Comparison of ENCODE assay signal across 8 mouse cellular contexts in the genomic region with DNA sequence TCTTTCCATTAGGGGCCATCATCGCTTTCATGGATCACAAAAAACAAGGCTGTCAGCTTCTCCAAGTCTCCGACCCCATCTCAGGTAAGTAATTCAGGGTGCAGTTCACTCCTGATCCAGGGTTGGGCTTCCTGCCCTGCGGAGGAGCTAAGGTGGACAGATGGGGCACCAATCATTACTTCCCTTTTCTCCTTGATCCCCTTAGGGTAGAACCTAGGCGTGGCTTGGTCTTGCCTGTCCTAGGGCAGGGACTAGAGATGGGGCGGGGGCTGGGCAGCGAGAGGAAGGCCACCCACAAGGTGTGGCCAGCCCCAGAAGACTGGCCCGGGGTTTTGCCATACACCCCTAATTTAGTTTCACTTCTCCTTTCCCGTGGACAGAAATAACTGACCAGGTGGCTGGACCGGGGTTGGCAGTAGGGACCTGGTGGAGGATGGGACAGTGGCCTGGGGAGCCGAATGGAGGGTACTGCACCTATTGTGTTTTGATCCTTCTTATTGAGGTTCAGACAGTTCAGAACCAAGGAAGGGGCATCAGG. TPM values are rescaled to one million over a fixed set of nuclear protein-coding genes. Genes with fewer than 3 reads are reported as not detected.
DNase-seq lines count a peak whose midpoint lies in the region; ATAC-seq and TF ChIP-seq lines count a peak whose summit lies in the region.

No protein-coding gene starts in this region.

- intact Hi-C loops in gastrocnemius, adult 2 months (cut with DNase I): loop anchor here (5.0 to 10.0 kb wide), 2 partner anchors 39 to 173 kb away; partner anchors contain the start of genes Ckm and Klc3
- intact Hi-C loops in gastrocnemius, postnatal 14 days (cut with DNase I; ENCODE audit: low total_unique reads): no loop called here

- TF ChIP-seq CTCF in gastrocnemius, adult 2 months (IDR thresholded peaks at IDR 0.05): no peak
- TF ChIP-seq CTCF in cerebellum, adult 2 months (IDR thresholded peaks at IDR 0.05; ENCODE audit: borderline replicate concordance, insufficient read depth, low read depth, low read length): no peak
- TF ChIP-seq CTCF in lung, embryonic 14.5 days (IDR thresholded peaks at IDR 0.05; ENCODE audit: low read depth): no peak
- no peak for TF ChIP-seq CTCF in small intestine, adult 2 months (IDR thresholded peaks at IDR 0.05; ENCODE audit: extremely low read depth, insufficient read length, insufficient replicate concordance, low read depth, low read length)

- peaks cover 4% of the 10 kb centered on the region; the same call in 1 of the 2 replicates for H3K4me1 ChIP-seq in cerebellum, adult 2 months (ENCODE audit: control insufficient read depth, insufficient read depth, low read length)
- 0 out of 2 replicates have a peak, but pooled peaks cover 3% of the 10 kb centered on the region for H3K4me1 ChIP-seq in lung, embryonic 14.5 days (ENCODE audit: insufficient read depth)
- peaks cover 10% of the 10 kb centered on the region for H3K4me1 ChIP-seq in small intestine, adult 2 months (ENCODE audit: control insufficient read depth, insufficient read depth, insufficient read length, low read length)

- DNase-seq in gastrocnemius, adult 2 months: peak; percentile 57
- DNase-seq in gastrocnemius, postnatal 14 days: no peak
- DNase-seq in cerebellum, adult 2 months: peak; percentile 55 to 56
- DNase-seq in lung, embryonic 14.5 days: no peak
- no peak for DNase-seq in layer of hippocampus, postnatal 14 days (ENCODE audit: low spot score in 2 of 2)
- no peak for DNase-seq in adrenal gland, adult 8-10 months

- H3K4me3 ChIP-seq in gastrocnemius, adult 2 months: peak overlapping the region; percentile 73
- peak overlapping the region; percentile 68 for H3K4me3 ChIP-seq in cerebellum, adult 2 months (replicated peaks; ENCODE audit: insufficient read depth, low read depth, low read length)
- H3K4me3 ChIP-seq in lung, embryonic 14.5 days (ENCODE audit: low read depth, low read length): peak overlapping the region; percentile 43
- H3K4me3 ChIP-seq in small intestine, adult 2 months (ENCODE audit: low read depth, low read length): peak overlapping the region; percentile 68

- peak; percentile 41; the same call in 1 of the 2 replicates for TF ChIP-seq POLR2A in cerebellum, adult 2 months (IDR thresholded peaks at IDR 0.05; ENCODE audit: borderline replicate concordance, insufficient read depth, low read length)
- TF ChIP-seq POLR2A in small intestine, adult 2 months (IDR thresholded peaks at IDR 0.05; ENCODE audit: low read depth, low read length): no peak

- WGBS in cerebellum, adult 2 months: 6% methylated on average over 10 of the region's 10 CpGs
- 13% methylated on average over 10 of the region's 10 CpGs for WGBS in lung, embryonic 14.5 days
- WGBS in small intestine, adult 2 months: 14% methylated on average over 10 of the region's 10 CpGs

- H3K9me3 ChIP-seq in lung, embryonic 14.5 days (ENCODE audit: low read depth, low read length): no peaks in the 10 kb centered on the region

- no peaks in the 10 kb centered on the region for H3K27me3 ChIP-seq in cerebellum, adult 2 months (ENCODE audit: control insufficient read depth, insufficient read depth, low read length)
- peaks cover 32% of the 10 kb centered on the region for H3K27me3 ChIP-seq in lung, embryonic 14.5 days (ENCODE audit: insufficient read depth, low read length)
- no peaks in the 10 kb centered on the region for H3K27me3 ChIP-seq in small intestine, adult 2 months (ENCODE audit: control insufficient read depth, insufficient read depth, low read length)

- H3K9ac ChIP-seq in lung, embryonic 14.5 days: no peak overlapping the region

- ATAC-seq in hematopoietic stem cell, adult 5-6 weeks (replicated peaks in 1 of 2; ENCODE audit: insufficient read depth in 1 of 2, low FRiP score in 2 of 2, low TSS enrichment in 1 of 2, low read depth in 1 of 2, poor library complexity in 2 of 2, severe bottlenecking in 2 of 2): peak; percentile 74 to 83
- ATAC-seq in lung, embryonic 14.5 days (ENCODE audit: insufficient read depth): no peak

- peak overlapping the region; percentile 78 for H3K4me2 ChIP-seq in lung, embryonic 14.5 days

- H3K36me3 ChIP-seq in lung, embryonic 14.5 days (ENCODE audit: insufficient read depth): peaks cover 27% of the 10 kb centered on the region
- H3K36me3 ChIP-seq in small intestine, adult 2 months (ENCODE audit: control insufficient read depth, insufficient read depth, low read length): peaks cover 19% of the 10 kb centered on the region

- H3K27ac ChIP-seq in gastrocnemius, adult 2 months: peak overlapping the region; percentile 61
- H3K27ac ChIP-seq in cerebellum, adult 2 months (ENCODE audit: insufficient read depth, low read length): peak overlapping the region; percentile 52
- H3K27ac ChIP-seq in lung, embryonic 14.5 days (ENCODE audit: low read depth): no peak overlapping the region
- H3K27ac ChIP-seq in small intestine, adult 2 months (ENCODE audit: insufficient read depth, low read depth, low read length): no peak overlapping the region

RNA-seq across cellular contexts. Expression of gene Gemin7, which starts 0.6 kb away (rescaled TPM):
- total RNA-seq in gastrocnemius, adult 2 months (2021): 10 to 100 TPM; 73.4 to 74.2 TPM
- total RNA-seq in gastrocnemius, postnatal 14 days (2021): 10 to 100 TPM; 50.0 to 55.1 TPM
- 86.1 and 87.2 TPM in 2 replicates for polyA plus RNA-seq in cerebellum, adult 2 months (2012; rRNA removed)
- total RNA-seq in hematopoietic stem cell, adult 5-6 weeks (2017): 35.4 and 44.9 TPM in 2 replicates
- polyA plus RNA-seq in lung, embryonic 14.5 days (2014; fragmentation: Nextera tagmentation; extraction: Ambion mirVana): 180 and 183 TPM in 2 replicates
- 85.5 and 146 TPM in 2 replicates for polyA plus RNA-seq in small intestine, adult 2 months (2012; rRNA removed)
- 10 to 100 TPM; 39.8 to 43.3 TPM for total RNA-seq in layer of hippocampus, postnatal 14 days (2021)
- 10 to 100 TPM; 76.9 to 94.1 (median 85.1) TPM for total RNA-seq in adrenal gland, adult 8-10 months (2022)

RNA-seq across cellular contexts. Expression of gene Zfp296, which starts 0.9 kb away (rescaled TPM):
- under 1 TPM; 0.45 to 0.51 TPM for total RNA-seq in gastrocnemius, adult 2 months (2021)
- total RNA-seq in gastrocnemius, postnatal 14 days (2021): under 1 TPM in 1 of 2 experiments, not detected in 1; 0.27 TPM
- 3.4 and 4.0 TPM in 2 replicates for polyA plus RNA-seq in cerebellum, adult 2 months (2012; rRNA removed)
- total RNA-seq in hematopoietic stem cell, adult 5-6 weeks (2017): 5.3 and 5.9 TPM in 2 replicates
- polyA plus RNA-seq in lung, embryonic 14.5 days (2014; fragmentation: Nextera tagmentation; extraction: Ambion mirVana): 0.27 and 0.38 TPM in 2 replicates
- 3.0 and 3.7 TPM in 2 replicates for polyA plus RNA-seq in small intestine, adult 2 months (2012; rRNA removed)
- total RNA-seq in layer of hippocampus, postnatal 14 days (2021): under 1 TPM in 1 of 2 experiments, not detected in 1; 0.53 TPM
- total RNA-seq in adrenal gland, adult 8-10 months (2022): under 1 TPM; 0.52 to 0.68 (median 0.57) TPM

RNA-seq across cellular contexts. Expression of gene Ppp1r37, which starts 15.1 kb away (rescaled TPM):
- total RNA-seq in gastrocnemius, adult 2 months (2021): 10 to 100 TPM; 48.4 to 49.1 TPM
- total RNA-seq in gastrocnemius, postnatal 14 days (2021): 10 to 100 TPM; 34.4 to 34.5 TPM
- polyA plus RNA-seq in cerebellum, adult 2 months (2012; rRNA removed): 134 and 136 TPM in 2 replicates
- total RNA-seq in hematopoietic stem cell, adult 5-6 weeks (2017): 12.2 and 16.3 TPM in 2 replicates
- 4.7 and 6.2 TPM in 2 replicates for polyA plus RNA-seq in lung, embryonic 14.5 days (2014; fragmentation: Nextera tagmentation; extraction: Ambion mirVana)
- 57.9 and 115 TPM in 2 replicates for polyA plus RNA-seq in small intestine, adult 2 months (2012; rRNA removed)
- 10 to 100 TPM; 88.3 to 91.7 TPM for total RNA-seq in layer of hippocampus, postnatal 14 days (2021)
- total RNA-seq in adrenal gland, adult 8-10 months (2022): 10 to 100 TPM; 68.3 to 88.3 (median 81.8) TPM

RNA-seq across cellular contexts. Expression of gene Clasrp, which starts 26.3 kb away (rescaled TPM):
- 10 to 100 TPM; 13.7 to 15.1 TPM for total RNA-seq in gastrocnemius, adult 2 months (2021)
- 10 to 100 TPM; 10.6 to 12.0 TPM for total RNA-seq in gastrocnemius, postnatal 14 days (2021)
- 151 and 152 TPM in 2 replicates for polyA plus RNA-seq in cerebellum, adult 2 months (2012; rRNA removed)
- total RNA-seq in hematopoietic stem cell, adult 5-6 weeks (2017): 40.1 and 51.3 TPM in 2 replicates
- 46.9 and 51.5 TPM in 2 replicates for polyA plus RNA-seq in lung, embryonic 14.5 days (2014; fragmentation: Nextera tagmentation; extraction: Ambion mirVana)
- polyA plus RNA-seq in small intestine, adult 2 months (2012; rRNA removed): 91.6 and 184 TPM in 2 replicates
- 10 to 100 TPM; 85.8 to 95.0 TPM for total RNA-seq in layer of hippocampus, postnatal 14 days (2021)
- total RNA-seq in adrenal gland, adult 8-10 months (2022): 10 to 100 TPM; 29.5 to 92.6 (median 50.4) TPM

RNA-seq across cellular contexts. Expression of gene Relb, which starts 51.3 kb away (rescaled TPM):
- 1 to 10 TPM; 5.1 to 7.9 TPM for total RNA-seq in gastrocnemius, adult 2 months (2021)
- 1 to 10 TPM; 4.9 to 7.3 TPM for total RNA-seq in gastrocnemius, postnatal 14 days (2021)
- polyA plus RNA-seq in cerebellum, adult 2 months (2012; rRNA removed): 4.7 and 5.8 TPM in 2 replicates
- total RNA-seq in hematopoietic stem cell, adult 5-6 weeks (2017): 8.7 and 12.4 TPM in 2 replicates
- 7.3 TPM in 2 replicates for polyA plus RNA-seq in lung, embryonic 14.5 days (2014; fragmentation: Nextera tagmentation; extraction: Ambion mirVana)
- polyA plus RNA-seq in small intestine, adult 2 months (2012; rRNA removed): 47.2 and 144 TPM in 2 replicates
- 10 to 100 TPM in 1 of 2 experiments, 1 to 10 TPM in 1; 9.9 to 10.5 TPM for total RNA-seq in layer of hippocampus, postnatal 14 days (2021)
- 10 to 100 TPM; 31.6 to 50.7 (median 42.6) TPM for total RNA-seq in adrenal gland, adult 8-10 months (2022)

Comparison
In these comparisons a context has a peak if more than half of its experiments do, and no peak if none do; other contexts are left out.
1. DNase-seq: peak in gastrocnemius, adult 2 months (single experiment) and cerebellum, adult 2 months (2 of 2); none in gastrocnemius, postnatal 14 days (single experiment), lung, embryonic 14.5 days (single experiment), layer of hippocampus, postnatal 14 days (0 of 2) and adrenal gland, adult 8-10 months (single experiment).
2. H3K27ac ChIP-seq: peak in gastrocnemius, adult 2 months (single experiment) and cerebellum, adult 2 months (single experiment); none in lung, embryonic 14.5 days (single experiment) and small intestine, adult 2 months (single experiment).
3. Peak in every context shown above with its lines, with median percentiles within 50 percentile points of each other: H3K4me3 ChIP-seq.